Mouse (Mus musculus) lung, adult 10 weeks (tissue): ENCODE measurements around the gene Dgkk. TPM values are rescaled to one million over a fixed set of nuclear protein-coding genes. Genes with fewer than 3 reads are reported as not detected.

ENCODE experiments used
- polyA plus RNA-seq: library from polyadenylated mRNA; stranded (reverse); fragments of 350-450 nt; fragmentation: Illumina TruSeq; extraction: RNeasy Lipid Tissue Mini Kit (QIAGEN cat#74804); gene quantifications from one replicate; pipeline ENCODE4 v1.2.3, GENCODE M21; 2014; ENCODE audit warnings: low read depth, low replicate concordance; ENCODE audit not compliant: insufficient read depth

The Dgkk gene
- polyA plus RNA-seq = not detected

DNA sequence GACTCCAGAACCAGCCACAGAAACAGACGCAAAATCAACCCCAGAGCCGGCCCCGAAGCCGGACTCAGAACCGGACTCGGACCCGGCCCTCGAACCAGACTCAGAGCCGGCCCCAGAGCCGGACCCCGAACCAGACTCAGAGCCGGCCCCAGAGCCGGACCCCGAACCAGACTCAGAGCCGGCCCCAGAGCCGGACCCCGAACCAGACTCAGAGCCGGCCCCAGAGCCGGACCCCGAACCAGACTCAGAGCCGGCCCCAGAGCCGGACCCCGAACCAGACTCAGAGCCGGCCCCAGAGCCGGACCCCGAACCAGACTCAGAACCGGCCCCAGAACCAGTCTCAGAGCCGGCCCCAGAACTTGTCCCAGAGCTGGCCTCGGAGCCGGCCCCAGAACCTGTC lies at the start of gene Dgkk:
TSS of gene Dgkk (plus strand) at position 301 of the 400 bp plus-strand sequence.

